Mouse (Mus musculus) C2C12 (cell line): ENCODE measurements around the gene Hyou1. TPM values are rescaled to one million over a fixed set of nuclear protein-coding genes. Genes with fewer than 3 reads are reported as not detected.

Experiments
- H3K27me3 ChIP-seq: one replicate; pipeline ENCODE4 v1.6.1; 2011; ENCODE audit not compliant: control insufficient read depth, insufficient read depth, insufficient read length
- H3K36me3 ChIP-seq: one replicate; pipeline ENCODE4 v1.6.1; 2011; ENCODE audit not compliant: control insufficient read depth, insufficient read depth
- H3K4me3 ChIP-seq: one replicate; pipeline ENCODE4 v1.5.1; 2011; ENCODE audit warnings: mild to moderate bottlenecking, control low read depth; ENCODE audit not compliant: poor library complexity, insufficient read depth, severe bottlenecking
- H3K79me2 ChIP-seq: one replicate; pipeline ENCODE4 v1.6.1; 2011; ENCODE audit not compliant: control insufficient read depth, insufficient read depth
- H3K79me3 ChIP-seq: one replicate; pipeline ENCODE4 v1.6.1; 2011; ENCODE audit warnings: low read depth, control low read depth
- H3ac ChIP-seq: one replicate; pipeline ENCODE3; 2011; ENCODE audit warnings: low read depth; ENCODE audit not compliant: control insufficient read depth, insufficient read length
- CEBPB ChIP-seq: IDR thresholded peaks from one replicate; pipeline ENCODE4 v1.6.1; 2011; ENCODE audit warnings: low read depth, mild to moderate bottlenecking, control low read depth, moderate library complexity
- CTCF ChIP-seq: IDR thresholded peaks from one replicate; pipeline ENCODE4 v1.5.1; 2011; ENCODE audit not compliant: control insufficient read depth, insufficient read depth, insufficient read length
- FOSL1 ChIP-seq: IDR thresholded peaks from one replicate; pipeline ENCODE4 v1.8.0; 2011; ENCODE audit warnings: mild to moderate bottlenecking, low read length; ENCODE audit not compliant: poor library complexity, insufficient read depth, severe bottlenecking
- MAX ChIP-seq: IDR thresholded peaks from one replicate; pipeline ENCODE4 v1.6.1; 2011; ENCODE audit warnings: mild to moderate bottlenecking, control low read depth
- MYOD1 ChIP-seq: IDR thresholded peaks from one replicate; pipeline ENCODE4 v1.6.1; 2011; ENCODE audit warnings: low read depth; ENCODE audit not compliant: control insufficient read depth, insufficient read length
- MYOG ChIP-seq: IDR thresholded peaks from one replicate; pipeline ENCODE4 v1.6.1; 2011; ENCODE audit not compliant: control insufficient read depth, insufficient read length; ENCODE audit errors: extremely low read depth
- USF1 ChIP-seq: IDR thresholded peaks from one replicate; pipeline ENCODE4 v1.6.1; 2011; ENCODE audit warnings: low read depth, mild to moderate bottlenecking, control low read depth, moderate library complexity
- polyA plus RNA-seq: library from polyadenylated mRNA; unstranded; fragments of >200 nt; fragmentation: generic; extraction: Trizol; gene quantifications from one replicate; pipeline ENCODE4 v1.2.1, GENCODE M21; 2012; ENCODE audit warnings: missing spikeins

The Hyou1 gene
- polyA plus RNA-seq, 1 experiment = 68.3 TPM

DNA sequence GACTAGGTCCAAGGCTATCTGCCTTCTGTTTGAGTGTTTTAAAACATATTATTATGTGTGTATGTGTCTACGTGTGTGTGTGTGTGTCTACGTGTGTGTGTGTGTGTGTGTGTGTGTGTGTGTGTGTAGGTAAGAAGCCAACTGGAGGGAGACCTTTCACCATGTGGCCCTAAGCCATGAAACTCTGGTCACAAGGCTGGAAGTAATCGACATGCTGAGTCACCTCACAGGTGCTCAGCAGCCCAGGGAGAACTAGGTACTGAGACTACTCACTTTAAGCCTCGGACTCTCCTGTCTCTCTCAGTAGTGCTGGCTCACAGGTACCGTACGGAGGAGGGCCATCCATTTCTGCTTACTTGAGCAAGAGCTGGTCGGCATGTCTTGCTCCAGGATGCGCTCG, 32.1 kb upstream of the Hyou1 start:
- no peak for TF ChIP-seq MAX
- TF ChIP-seq CTCF = no peak
- no peak for TF ChIP-seq USF1
- no peak for TF ChIP-seq MYOD1
- TF ChIP-seq FOSL1 = no peak
- TF ChIP-seq CEBPB = no peak
- no peak for TF ChIP-seq MYOG
- H3K27me3 ChIP-seq = no peaks in the 10 kb centered on the region
- peaks cover 7% of the 10 kb centered on the region for H3K79me3 ChIP-seq
- no peak overlapping the region for H3K4me3 ChIP-seq
- H3K79me2 ChIP-seq = peaks cover 15% of the 10 kb centered on the region
- H3ac ChIP-seq = no peak overlapping the region
- peaks cover 33% of the 10 kb centered on the region for H3K36me3 ChIP-seq

GRCm38 (mm10) chr9:44347621-44348020, 31.7 kb upstream of the Hyou1 start:
- Histone ChIP-seq H3K4me3 (no peak overlapping the region), H3K79me3 (peaks cover 4% of the 10 kb centered on the region), H3K27me3 (no peaks in the 10 kb centered on the region), H3ac (no peak overlapping the region), H3K79me2 (peaks cover 10% of the 10 kb centered on the region), H3K36me3 (peaks cover 33% of the 10 kb centered on the region)
- TF ChIP-seq MAX (no peak), MYOD1 (no peak), FOSL1 (no peak), CEBPB (no peak), USF1 (no peak), MYOG (no peak), CTCF (no peak)

GRCm38 (mm10) chr9:44348546-44348945, 30.7 kb upstream of the Hyou1 start:
- Histone ChIP-seq H3ac (no peak overlapping the region), H3K79me2 (peaks cover 1% of the 10 kb centered on the region), H3K36me3 (peaks cover 41% of the 10 kb centered on the region), H3K79me3 (no peaks in the 10 kb centered on the region), H3K27me3 (no peaks in the 10 kb centered on the region), H3K4me3 (no peak overlapping the region)
- TF ChIP-seq MYOG = no peak
- TF ChIP-seq MAX = no peak
- no peak for TF ChIP-seq CTCF
- TF ChIP-seq FOSL1 = no peak
- TF ChIP-seq CEBPB = no peak
- TF ChIP-seq USF1 = no peak
- TF ChIP-seq MYOD1 = no peak

DNA sequence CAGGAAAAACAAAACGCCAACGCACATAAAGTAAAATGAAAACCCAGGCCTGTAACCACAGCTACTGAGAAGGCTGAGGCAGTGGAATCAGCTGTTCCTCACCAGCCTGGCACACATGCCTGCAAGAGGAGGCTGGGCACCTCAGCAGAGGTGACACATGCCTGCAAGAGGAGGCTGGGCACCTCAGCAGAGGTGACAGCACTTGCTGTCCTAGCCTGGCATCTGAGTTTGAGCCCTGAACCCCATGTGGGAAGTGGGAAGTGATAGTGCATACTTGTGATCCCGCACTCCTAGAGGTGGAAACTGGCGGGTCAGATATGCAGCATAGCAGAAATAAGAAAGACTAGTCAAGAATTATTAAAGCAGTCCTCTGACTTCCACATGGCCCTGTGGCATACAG, 27.9 kb upstream of the Hyou1 start:
- Histone ChIP-seq H3K36me3 (peaks cover 66% of the 10 kb centered on the region), H3K27me3 (no peaks in the 10 kb centered on the region), H3K4me3 (no peak overlapping the region), H3ac (no peak overlapping the region), H3K79me2 (no peaks in the 10 kb centered on the region), H3K79me3 (no peaks in the 10 kb centered on the region)
- TF ChIP-seq MYOG (no peak), FOSL1 (no peak), MYOD1 (no peak), USF1 (no peak), CTCF (no peak), CEBPB (no peak), MAX (no peak)

DNA sequence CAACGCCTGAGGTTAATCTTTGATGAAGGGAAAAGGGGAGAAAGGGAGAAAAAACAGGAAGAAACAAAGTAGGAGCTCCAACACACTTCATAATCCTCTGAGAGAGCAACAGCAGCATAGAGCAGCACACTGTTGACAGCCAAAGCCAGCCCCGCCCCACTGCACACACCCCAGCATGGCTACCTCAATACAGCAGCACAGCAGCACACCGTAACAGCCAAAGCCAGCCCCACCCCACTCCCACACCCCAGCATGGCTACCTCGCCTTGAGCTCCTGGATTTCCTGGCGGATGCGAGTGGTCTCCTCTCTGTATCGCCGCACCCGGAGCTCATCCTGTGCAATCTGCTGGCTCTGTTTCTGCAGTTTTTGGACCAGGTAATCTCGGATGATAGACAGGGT, 27.0 kb upstream of the Hyou1 start:
- Histone ChIP-seq H3K79me3 (no peaks in the 10 kb centered on the region), H3K4me3 (no peak overlapping the region), H3K79me2 (no peaks in the 10 kb centered on the region), H3K27me3 (no peaks in the 10 kb centered on the region), H3ac (no peak overlapping the region), H3K36me3 (peaks cover 62% of the 10 kb centered on the region)
- TF ChIP-seq USF1 (no peak), MYOG (no peak), CTCF (no peak), CEBPB (no peak), MYOD1 (no peak), FOSL1 (no peak), MAX (no peak)

GRCm38 (mm10) chr9:44353142-44353541, 26.1 kb upstream of the Hyou1 start:
- Histone ChIP-seq H3K36me3 (peaks cover 58% of the 10 kb centered on the region), H3K79me3 (no peaks in the 10 kb centered on the region)
- TF ChIP-seq MAX (no peak), FOSL1 (no peak), USF1 (no peak), CTCF (no peak), CEBPB (no peak), MYOG (no peak), MYOD1 (no peak)

More at GRCm38 (mm10) chr9:44353142-44353541, 26.1 kb upstream of the Hyou1 start:
- no peaks in the 10 kb centered on the region for H3K79me2 ChIP-seq
- H3ac ChIP-seq = no peak overlapping the region
- H3K4me3 ChIP-seq = no peak overlapping the region
- no peaks in the 10 kb centered on the region for H3K27me3 ChIP-seq
